Mouse (Mus musculus) liver, adult 2 months (tissue): ENCODE results near the gene Slc3a2.

Experiments
- CTCF ChIP-seq: fragments of 200-500 bp; IDR thresholded peaks from 2 replicates; pipeline ENCODE4 v1.5.1; 2011; ENCODE audit warnings: low read depth, low read length, control low read depth
- POLR2A ChIP-seq: fragments of 200-500 bp; IDR thresholded peaks from 2 replicates; pipeline ENCODE4 v1.6.1; 2011; ENCODE audit warnings: low read length, control low read depth; ENCODE audit not compliant: insufficient read depth; ENCODE audit errors: extremely low read depth

DNA sequence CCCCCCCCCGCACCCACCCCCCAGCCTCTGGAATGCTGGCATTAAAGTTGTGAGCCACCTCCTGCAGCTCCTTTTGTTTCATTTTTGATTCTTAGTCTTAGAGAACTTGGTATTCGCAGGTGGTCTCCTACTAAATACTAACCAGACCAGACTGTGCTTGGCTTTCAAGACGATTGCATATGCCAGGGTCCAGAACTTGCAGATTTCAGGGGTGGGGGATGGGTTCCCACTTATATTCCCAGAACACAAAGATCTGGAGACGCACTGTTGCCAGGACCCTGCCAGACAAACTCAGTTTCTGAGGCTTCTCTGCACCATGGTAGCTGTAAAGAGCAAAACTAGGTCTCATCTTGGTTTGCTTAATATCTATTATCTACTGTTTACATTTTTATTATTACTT, 19.6 kb downstream of the Slc3a2 start:
- TF ChIP-seq POLR2A (no peak), CTCF (no peak)
